Mouse (Mus musculus) heart, postnatal 10 days (tissue): ENCODE data around the gene Fcgr4. TPM values are rescaled to one million over a fixed set of nuclear protein-coding genes. Genes with fewer than 3 reads are reported as not detected.
"Not testable (repeated sequence)": the region's sequence is repeated elsewhere in the genome, so short reads cannot be mapped to it uniquely, and the experiment has no call there.

Source experiments
- DNase-seq, 2 experiments: peaks; one replicate each; pipeline ENCODE4 v3.0.0; 2021
- intact Hi-C: fragments of 180-260 bp; cut with DNase I; formaldehyde crosslinking; loops from one replicate; pipeline ENCODE4 v1.15.1; 2025
- microRNA-seq, 2 experiments: library from miRNA; unstranded; fragments of <30 nt; microRNA quantifications; one replicate each; pipeline ENCODE4 v1.2.0; 2022
- total RNA-seq, 2 experiments: library from RNA; stranded (reverse); gene quantifications; 2 replicates each; pipeline ENCODE4 v1.2.3; 2021

Gene Fcgr4
- total RNA-seq, 2 experiments from 2014 or later, result not detected

- peak; percentile 64 to 65 for DNase-seq
- intact Hi-C loops, result not testable (repeated sequence)
Measured at GRCm38 (mm10) chr1:171077955-171078354, 59.2 kb downstream of the Fcgr4 start.

- DNase-seq, intact Hi-C loops: not testable (repeated sequence)
Measured at GRCm38 (mm10) chr1:171078419-171078818, 59.7 kb downstream of the Fcgr4 start.

- intact Hi-C loops, result not testable (repeated sequence)
Measured at GRCm38 (mm10) chr1:171079345-171079744, 60.6 kb downstream of the Fcgr4 start.

More at GRCm38 (mm10) chr1:171079345-171079744, 60.6 kb downstream of the Fcgr4 start:
- DNase-seq, result not testable (repeated sequence)

Small RNAs within 50 kb of the gene (microRNA-seq; reads per million reads assigned to microRNA genes)
- gene Gm27552 (0 reads per million in 2 experiments), gene Mir6546 (0.47 to 0.70 reads per million in 2 experiments)

Other genes starting within 250 kb of the Fcgr4 start
- 10 to 100 TPM; 52.5 to 54.4 TPM for gene Atf6, start 151.1 kb upstream of the Fcgr4 start, total RNA-seq
- under 1 TPM; 0.55 to 0.67 TPM for gene Gm26620, start 133.9 kb upstream of the Fcgr4 start, total RNA-seq
- gene Dusp12, start 133.4 kb upstream of the Fcgr4 start, total RNA-seq, result 10 to 100 TPM in 1 of 2 experiments, 1 to 10 TPM in 1; 8.7 to 13.1 TPM
- gene Fcrlb, start 106.0 kb upstream of the Fcgr4 start, total RNA-seq, result not detected
- gene Fcrla, start 91.3 kb upstream of the Fcgr4 start, total RNA-seq, result 1 to 10 TPM in 1 of 2 experiments, under 1 TPM in 1; 0.57 to 1.6 TPM
- 1 to 10 TPM; 3.1 to 3.9 TPM for gene Fcgr2b, start 42.4 kb upstream of the Fcgr4 start, total RNA-seq
- gene Fcgr3, start 46.0 kb downstream of the Fcgr4 start, total RNA-seq, result 1 to 10 TPM; 7.4 to 8.9 TPM
- 1 to 10 TPM in 1 of 2 experiments, under 1 TPM in 1; 0.67 to 1.6 TPM for gene Cfap126, start 95.0 kb downstream of the Fcgr4 start, total RNA-seq
- gene Sdhc, start 131.7 kb downstream of the Fcgr4 start, total RNA-seq, result 1,000 to 10,000 TPM in 1 of 2 experiments, 100 to 1,000 TPM in 1; 973 to 1,003 TPM
- 10 to 100 TPM; 11.0 to 18.1 TPM for gene Mpz, start 131.8 kb downstream of the Fcgr4 start, total RNA-seq
- gene Pcp4l1, start 177.3 kb downstream of the Fcgr4 start, total RNA-seq, result 100 to 1,000 TPM; 136 to 146 TPM
- gene Nr1i3, start 195.1 kb downstream of the Fcgr4 start, total RNA-seq, result not detected
- gene Tomm40l, start 203.6 kb downstream of the Fcgr4 start, total RNA-seq, result 10 to 100 TPM; 88.9 to 95.9 TPM
- 1 to 10 TPM; 2.3 to 4.2 TPM for gene Apoa2, start 206.1 kb downstream of the Fcgr4 start, total RNA-seq
- gene Fcer1g, start 215.4 kb downstream of the Fcgr4 start, total RNA-seq, result 1 to 10 TPM; 9.0 to 9.6 TPM
- gene Adamts4, start 231.5 kb downstream of the Fcgr4 start, total RNA-seq, result 1 to 10 TPM; 5.1 to 7.8 TPM
- 1,000 to 10,000 TPM; 1,054 to 1,076 TPM for gene Ndufs2, start 232.5 kb downstream of the Fcgr4 start, total RNA-seq